Mouse (Mus musculus): Measurements from ENCODE around the gene Pdzk1. TPM values are rescaled to one million over a fixed set of nuclear protein-coding genes. Genes with fewer than 3 reads are reported as not detected.

Gene Pdzk1
- polyA plus RNA-seq, 1 experiment from 2014 or later = not detected

DNA sequence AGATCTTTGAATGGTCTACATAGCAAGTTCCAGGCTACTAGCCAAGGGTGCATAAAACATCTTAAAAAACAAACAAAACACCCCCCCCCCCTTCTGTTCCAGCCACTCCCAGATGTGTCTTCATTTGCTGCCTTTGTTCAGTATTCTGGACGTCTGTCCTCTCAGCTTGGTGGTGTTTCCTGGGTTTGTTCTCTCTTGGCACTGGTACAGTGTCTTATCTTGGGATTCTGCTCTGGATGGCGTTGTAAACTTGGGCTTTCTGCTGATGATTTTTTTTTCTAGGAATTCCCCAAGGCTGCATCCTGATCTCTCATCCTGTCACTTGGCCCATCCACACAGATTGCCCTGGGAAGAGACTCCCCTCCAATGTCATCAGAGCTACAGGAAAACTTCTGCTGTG lies 7.3 kb downstream of the Pdzk1 start:
- Histone ChIP-seq H3K27ac (replicated peaks in 1 of 2; ENCODE audit: control insufficient read depth in 1 of 2, insufficient read depth in 1 of 2, low read depth in 2 of 2, low read length in 2 of 2) (no peak overlapping the region), H3K4me3 (ENCODE audit: control insufficient read depth in 1 of 2, insufficient read depth in 1 of 2, low read depth in 1 of 2, low read length in 2 of 2) (no peak overlapping the region), H3K4me2 (ENCODE audit: low read length) (no peak overlapping the region), H3K4me1 (ENCODE audit: control insufficient read depth in 2 of 2, insufficient read depth in 2 of 2, low read length in 2 of 2) (no peaks in the 10 kb centered on the region), H3K27me3 (ENCODE audit: control insufficient read depth, insufficient read depth, low read length) (no peaks in the 10 kb centered on the region), H3K36me3 (ENCODE audit: control insufficient read depth, insufficient read depth, low read length) (no peaks in the 10 kb centered on the region), H3K9me3 (ENCODE audit: control insufficient read depth, low read length) (no peaks in the 10 kb centered on the region), H3K9ac (ENCODE audit: low read length) (no peak overlapping the region)
- ATAC-seq (ENCODE audit: insufficient number of reproducible peaks, insufficient read depth, low FRiP score, low read depth) = no peak
- 28% methylated on average over 2 of the region's 2 CpGs for WGBS

- no peaks in the 10 kb centered on the region for H3K27me3 ChIP-seq (ENCODE audit: control insufficient read depth, insufficient read depth, low read length)
- no peaks in the 10 kb centered on the region for H3K36me3 ChIP-seq (ENCODE audit: control insufficient read depth, insufficient read depth, low read length)
- no peak overlapping the region for H3K27ac ChIP-seq (replicated peaks in 1 of 2; ENCODE audit: control insufficient read depth in 1 of 2, insufficient read depth in 1 of 2, low read depth in 2 of 2, low read length in 2 of 2)
- H3K4me1 ChIP-seq (ENCODE audit: control insufficient read depth in 2 of 2, insufficient read depth in 2 of 2, low read length in 2 of 2) = no peaks in the 10 kb centered on the region
- no peak overlapping the region for H3K4me2 ChIP-seq (ENCODE audit: low read length)
- no peaks in the 10 kb centered on the region for H3K9me3 ChIP-seq (ENCODE audit: control insufficient read depth, low read length)
- WGBS = 80% methylated on average over 7 of the region's 7 CpGs
- ATAC-seq (ENCODE audit: insufficient number of reproducible peaks, insufficient read depth, low FRiP score, low read depth) = no peak
- H3K9ac ChIP-seq (ENCODE audit: low read length) = no peak overlapping the region
- no peak overlapping the region for H3K4me3 ChIP-seq (ENCODE audit: control insufficient read depth in 1 of 2, insufficient read depth in 1 of 2, low read depth in 1 of 2, low read length in 2 of 2)
Observed at GRCm38 (mm10) chr3:96838996-96839645, 10.0 kb downstream of the Pdzk1 start.

DNA sequence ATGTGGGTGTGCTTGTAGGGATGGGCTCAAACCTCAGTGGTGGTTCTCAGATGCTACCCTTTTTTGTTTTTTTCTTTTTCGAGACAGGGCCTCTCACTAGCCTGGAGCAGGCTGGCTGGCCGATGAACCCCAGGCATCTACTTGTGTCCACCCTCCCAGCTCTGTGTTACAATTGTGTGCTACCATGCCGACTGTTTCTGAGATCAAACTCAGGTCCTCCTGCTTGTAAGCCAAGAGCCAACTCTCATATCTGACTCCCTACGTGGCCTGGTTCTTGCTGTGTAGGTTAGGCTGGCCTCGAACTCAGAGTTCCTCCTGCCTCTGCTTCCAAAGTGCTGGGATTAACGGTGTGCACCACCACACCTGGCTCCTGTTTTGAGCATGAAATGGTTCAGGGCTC lies 16.1 kb downstream of the Pdzk1 start:
- Histone ChIP-seq H3K4me2 (ENCODE audit: low read length) (no peak overlapping the region), H3K36me3 (ENCODE audit: control insufficient read depth, insufficient read depth, low read length) (no peaks in the 10 kb centered on the region), H3K4me1 (ENCODE audit: control insufficient read depth in 2 of 2, insufficient read depth in 2 of 2, low read length in 2 of 2) (peaks cover 0 to 8% of the 10 kb centered on the region in 2 experiments; a peak in 1 of 4 replicates), H3K9ac (ENCODE audit: low read length) (no peak overlapping the region), H3K27me3 (ENCODE audit: control insufficient read depth, insufficient read depth, low read length) (no peaks in the 10 kb centered on the region), H3K27ac (replicated peaks in 1 of 2; ENCODE audit: control insufficient read depth in 1 of 2, insufficient read depth in 1 of 2, low read depth in 2 of 2, low read length in 2 of 2) (no peak overlapping the region), H3K9me3 (ENCODE audit: control insufficient read depth, low read length) (no peaks in the 10 kb centered on the region), H3K4me3 (ENCODE audit: control insufficient read depth in 1 of 2, insufficient read depth in 1 of 2, low read depth in 1 of 2, low read length in 2 of 2) (no peak overlapping the region)
- 94% methylated on average over 6 of the region's 6 CpGs for WGBS
- ATAC-seq (ENCODE audit: insufficient number of reproducible peaks, insufficient read depth, low FRiP score, low read depth) = no peak

GRCm38 (mm10) chr3:96845806-96846205 lies 16.7 kb downstream of the Pdzk1 start:
- Histone ChIP-seq H3K27me3 (ENCODE audit: control insufficient read depth, insufficient read depth, low read length) (no peaks in the 10 kb centered on the region), H3K4me2 (ENCODE audit: low read length) (no peak overlapping the region), H3K9me3 (ENCODE audit: control insufficient read depth, low read length) (no peaks in the 10 kb centered on the region), H3K27ac (replicated peaks in 1 of 2; ENCODE audit: control insufficient read depth in 1 of 2, insufficient read depth in 1 of 2, low read depth in 2 of 2, low read length in 2 of 2) (no peak overlapping the region), H3K36me3 (ENCODE audit: control insufficient read depth, insufficient read depth, low read length) (no peaks in the 10 kb centered on the region), H3K4me3 (ENCODE audit: control insufficient read depth in 1 of 2, insufficient read depth in 1 of 2, low read depth in 1 of 2, low read length in 2 of 2) (no peak overlapping the region), H3K9ac (ENCODE audit: low read length) (no peak overlapping the region), H3K4me1 (ENCODE audit: control insufficient read depth in 2 of 2, insufficient read depth in 2 of 2, low read length in 2 of 2) (peaks cover 0 to 8% of the 10 kb centered on the region in 2 experiments; a peak in 1 of 4 replicates)
- ATAC-seq (ENCODE audit: insufficient number of reproducible peaks, insufficient read depth, low FRiP score, low read depth) = no peak
- 84% methylated on average over 9 of the region's 9 CpGs for WGBS

- 84% methylated on average over 12 of the region's 12 CpGs for WGBS
- no peak overlapping the region for H3K4me3 ChIP-seq (ENCODE audit: control insufficient read depth in 1 of 2, insufficient read depth in 1 of 2, low read depth in 1 of 2, low read length in 2 of 2)
- no peaks in the 10 kb centered on the region for H3K27me3 ChIP-seq (ENCODE audit: control insufficient read depth, insufficient read depth, low read length)
- H3K9ac ChIP-seq (ENCODE audit: low read length) = no peak overlapping the region
- H3K4me2 ChIP-seq (ENCODE audit: low read length) = no peak overlapping the region
- no peak overlapping the region for H3K27ac ChIP-seq (replicated peaks in 1 of 2; ENCODE audit: control insufficient read depth in 1 of 2, insufficient read depth in 1 of 2, low read depth in 2 of 2, low read length in 2 of 2)
- H3K36me3 ChIP-seq (ENCODE audit: control insufficient read depth, insufficient read depth, low read length) = no peaks in the 10 kb centered on the region
- peaks cover 0 to 10% of the 10 kb centered on the region in 2 experiments; a peak in 1 of 4 replicates for H3K4me1 ChIP-seq (ENCODE audit: control insufficient read depth in 2 of 2, insufficient read depth in 2 of 2, low read length in 2 of 2)
- no peaks in the 10 kb centered on the region for H3K9me3 ChIP-seq (ENCODE audit: control insufficient read depth, low read length)
- no peak for ATAC-seq (ENCODE audit: insufficient number of reproducible peaks, insufficient read depth, low FRiP score, low read depth)
Observed at GRCm38 (mm10) chr3:96846985-96847384, 17.9 kb downstream of the Pdzk1 start.

- Histone ChIP-seq H3K4me2 (ENCODE audit: low read length) (no peak overlapping the region), H3K27ac (replicated peaks in 1 of 2; ENCODE audit: control insufficient read depth in 1 of 2, insufficient read depth in 1 of 2, low read depth in 2 of 2, low read length in 2 of 2) (no peak overlapping the region), H3K4me3 (ENCODE audit: control insufficient read depth in 1 of 2, insufficient read depth in 1 of 2, low read depth in 1 of 2, low read length in 2 of 2) (no peak overlapping the region), H3K4me1 (ENCODE audit: control insufficient read depth in 2 of 2, insufficient read depth in 2 of 2, low read length in 2 of 2) (peaks cover 2 to 10% of the 10 kb centered on the region in 2 experiments; a peak in 3 of 4 replicates), H3K27me3 (ENCODE audit: control insufficient read depth, insufficient read depth, low read length) (no peaks in the 10 kb centered on the region), H3K36me3 (ENCODE audit: control insufficient read depth, insufficient read depth, low read length) (no peaks in the 10 kb centered on the region), H3K9me3 (ENCODE audit: control insufficient read depth, low read length) (no peaks in the 10 kb centered on the region), H3K9ac (ENCODE audit: low read length) (no peak overlapping the region)
- WGBS = 21% methylated on average over 6 of the region's 6 CpGs
- no peak for ATAC-seq (ENCODE audit: insufficient number of reproducible peaks, insufficient read depth, low FRiP score, low read depth)
Observed at GRCm38 (mm10) chr3:96847661-96848060, 18.6 kb downstream of the Pdzk1 start.

GRCm38 (mm10) chr3:96848470-96848869 lies 19.4 kb downstream of the Pdzk1 start:
- Histone ChIP-seq H3K4me1 (ENCODE audit: control insufficient read depth in 2 of 2, insufficient read depth in 2 of 2, low read length in 2 of 2) (peaks cover 6 to 12% of the 10 kb centered on the region in 2 experiments; a peak in 3 of 4 replicates), H3K4me2 (ENCODE audit: low read length) (no peak overlapping the region), H3K27me3 (ENCODE audit: control insufficient read depth, insufficient read depth, low read length) (no peaks in the 10 kb centered on the region), H3K36me3 (ENCODE audit: control insufficient read depth, insufficient read depth, low read length) (no peaks in the 10 kb centered on the region), H3K4me3 (ENCODE audit: control insufficient read depth in 1 of 2, insufficient read depth in 1 of 2, low read depth in 1 of 2, low read length in 2 of 2) (no peak overlapping the region), H3K9ac (ENCODE audit: low read length) (no peak overlapping the region), H3K9me3 (ENCODE audit: control insufficient read depth, low read length) (no peaks in the 10 kb centered on the region), H3K27ac (replicated peaks in 1 of 2; ENCODE audit: control insufficient read depth in 1 of 2, insufficient read depth in 1 of 2, low read depth in 2 of 2, low read length in 2 of 2) (no peak overlapping the region)
- no peak for ATAC-seq (ENCODE audit: insufficient number of reproducible peaks, insufficient read depth, low FRiP score, low read depth)
- 86% methylated on average over 7 of the region's 8 CpGs for WGBS

All from heart, embryonic 14.5 days (tissue).